Mouse (Mus musculus): ENCODE results near the gene Catsperd. TPM values are rescaled to one million over a fixed set of nuclear protein-coding genes. Genes with fewer than 3 reads are reported as not detected.

Catsperd gene
- polyA plus RNA-seq, 1 experiment from 2014 or later = 0.93 TPM

DNA sequence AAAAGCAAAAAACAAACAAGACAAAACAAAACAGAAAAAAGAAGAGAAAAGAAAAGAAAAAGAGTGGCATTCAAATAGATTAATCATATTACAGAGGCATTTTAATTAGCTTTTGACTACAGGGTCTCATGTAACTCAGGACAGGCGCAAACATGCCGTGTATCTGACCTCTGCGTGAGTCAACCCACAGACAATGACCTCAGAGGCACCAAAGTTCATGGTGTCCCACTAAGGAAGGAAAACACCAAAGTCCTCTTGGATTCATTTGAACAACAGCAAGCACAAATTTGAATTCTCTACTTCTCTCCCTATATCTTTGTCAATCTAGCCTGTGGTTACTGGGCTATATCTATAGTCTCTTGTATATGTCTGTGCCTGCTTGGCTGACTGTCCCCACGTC is 15.3 kb downstream of the Catsperd start:
- Histone ChIP-seq H3K4me1 (ENCODE audit: control insufficient read depth, insufficient read depth, low read length) (no peaks in the 10 kb centered on the region), H3K4me2 (no peak overlapping the region), H3K27me3 (ENCODE audit: control insufficient read depth, insufficient read depth, low read length) (no peaks in the 10 kb centered on the region), H3K36me3 (ENCODE audit: control insufficient read depth, insufficient read depth, low read length) (no peaks in the 10 kb centered on the region), H3K9me3 (ENCODE audit: control insufficient read depth, low read length) (no peaks in the 10 kb centered on the region), H3K27ac (ENCODE audit: low read depth, low read length) (no peak overlapping the region), H3K9ac (ENCODE audit: low read length) (no peak overlapping the region), H3K4me3 (ENCODE audit: low read depth, low read length) (no peak overlapping the region)
- no peak for ATAC-seq (ENCODE audit: low FRiP score)
- 85% methylated on average over 4 of the region's 4 CpGs for WGBS
- no peak for DNase-seq (ENCODE audit: low spot score, missing footprints)

GRCm38 (mm10) chr17:56647546-56647945 is 19.6 kb downstream of the Catsperd start:
- DNase-seq (ENCODE audit: low spot score, missing footprints) (no peak), ATAC-seq (ENCODE audit: low FRiP score) (no peak)
- Histone ChIP-seq H3K9ac (ENCODE audit: low read length) (no peak overlapping the region), H3K4me1 (ENCODE audit: control insufficient read depth, insufficient read depth, low read length) (no peaks in the 10 kb centered on the region), H3K27me3 (ENCODE audit: control insufficient read depth, insufficient read depth, low read length) (no peaks in the 10 kb centered on the region), H3K9me3 (ENCODE audit: control insufficient read depth, low read length) (no peaks in the 10 kb centered on the region), H3K4me3 (ENCODE audit: low read depth, low read length) (no peak overlapping the region), H3K4me2 (no peak overlapping the region), H3K36me3 (ENCODE audit: control insufficient read depth, insufficient read depth, low read length) (no peaks in the 10 kb centered on the region), H3K27ac (ENCODE audit: low read depth, low read length) (no peak overlapping the region)
- 82% methylated on average over 10 of the region's 13 CpGs for WGBS

DNA sequence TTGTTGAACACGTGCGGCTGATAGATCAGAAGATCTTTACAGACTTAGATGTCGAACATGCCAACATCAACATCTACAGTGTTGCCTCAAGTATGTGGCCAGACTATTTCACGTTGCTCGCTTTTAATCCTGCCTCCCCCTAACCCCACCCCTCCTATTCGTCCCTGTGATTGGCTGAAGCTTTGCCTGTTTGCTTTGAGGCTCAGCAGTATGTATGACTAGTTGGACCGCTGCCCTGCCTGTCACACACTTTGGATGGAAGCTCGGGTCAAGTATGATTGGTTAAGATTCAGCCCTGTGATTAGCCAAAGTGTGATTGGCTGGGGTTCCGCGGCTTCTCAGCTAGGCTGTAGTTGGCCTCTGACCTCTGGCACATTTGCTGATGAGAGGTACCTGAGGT is 23.9 kb downstream of the Catsperd start:
- Histone ChIP-seq H3K27ac (ENCODE audit: low read depth, low read length) (no peak overlapping the region), H3K4me3 (ENCODE audit: low read depth, low read length) (no peak overlapping the region), H3K4me1 (ENCODE audit: control insufficient read depth, insufficient read depth, low read length) (no peaks in the 10 kb centered on the region), H3K9ac (ENCODE audit: low read length) (no peak overlapping the region), H3K27me3 (ENCODE audit: control insufficient read depth, insufficient read depth, low read length) (no peaks in the 10 kb centered on the region), H3K4me2 (no peak overlapping the region), H3K36me3 (ENCODE audit: control insufficient read depth, insufficient read depth, low read length) (no peaks in the 10 kb centered on the region), H3K9me3 (ENCODE audit: control insufficient read depth, low read length) (no peaks in the 10 kb centered on the region)
- ATAC-seq (ENCODE audit: low FRiP score) (no peak), DNase-seq (ENCODE audit: low spot score, missing footprints) (no peak)
- 38% methylated on average over 10 of the region's 10 CpGs for WGBS

- Histone ChIP-seq H3K9me3 (ENCODE audit: control insufficient read depth, low read length) (no peaks in the 10 kb centered on the region), H3K27ac (ENCODE audit: low read depth, low read length) (no peak overlapping the region), H3K36me3 (ENCODE audit: control insufficient read depth, insufficient read depth, low read length) (no peaks in the 10 kb centered on the region), H3K27me3 (ENCODE audit: control insufficient read depth, insufficient read depth, low read length) (no peaks in the 10 kb centered on the region), H3K4me1 (ENCODE audit: control insufficient read depth, insufficient read depth, low read length) (no peaks in the 10 kb centered on the region), H3K9ac (ENCODE audit: low read length) (no peak overlapping the region), H3K4me3 (ENCODE audit: low read depth, low read length) (no peak overlapping the region), H3K4me2 (no peak overlapping the region)
- no peak for ATAC-seq (ENCODE audit: low FRiP score)
- 66% methylated on average over 2 of the region's 2 CpGs for WGBS
- no peak for DNase-seq (ENCODE audit: low spot score, missing footprints)
These were observed 26.8 kb downstream of the Catsperd start for GRCm38 (mm10) chr17:56654771-56655170.

GRCm38 (mm10) chr17:56655311-56655710 is 27.4 kb downstream of the Catsperd start:
- H3K9me3 ChIP-seq (ENCODE audit: control insufficient read depth, low read length) = no peaks in the 10 kb centered on the region
- no peaks in the 10 kb centered on the region for H3K4me1 ChIP-seq (ENCODE audit: control insufficient read depth, insufficient read depth, low read length)
- no peak overlapping the region for H3K4me2 ChIP-seq
- ATAC-seq (ENCODE audit: low FRiP score) (no peak), DNase-seq (ENCODE audit: low spot score, missing footprints) (no peak)
- no peak overlapping the region for H3K27ac ChIP-seq (ENCODE audit: low read depth, low read length)
- H3K27me3 ChIP-seq (ENCODE audit: control insufficient read depth, insufficient read depth, low read length) = no peaks in the 10 kb centered on the region
- no peak overlapping the region for H3K4me3 ChIP-seq (ENCODE audit: low read depth, low read length)
- H3K36me3 ChIP-seq (ENCODE audit: control insufficient read depth, insufficient read depth, low read length) = no peaks in the 10 kb centered on the region
- WGBS = 87% methylated on average over 3 of the region's 3 CpGs
- H3K9ac ChIP-seq (ENCODE audit: low read length) = no peak overlapping the region

- no peak overlapping the region for H3K4me3 ChIP-seq (ENCODE audit: low read depth, low read length)
- no peak for ATAC-seq (ENCODE audit: low FRiP score)
- no peaks in the 10 kb centered on the region for H3K27me3 ChIP-seq (ENCODE audit: control insufficient read depth, insufficient read depth, low read length)
- H3K9ac ChIP-seq (ENCODE audit: low read length) = no peak overlapping the region
- no peak overlapping the region for H3K4me2 ChIP-seq
- 95% methylated on average over 6 of the region's 6 CpGs for WGBS
- H3K36me3 ChIP-seq (ENCODE audit: control insufficient read depth, insufficient read depth, low read length) = no peaks in the 10 kb centered on the region
- no peak for DNase-seq (ENCODE audit: low spot score, missing footprints)
- no peaks in the 10 kb centered on the region for H3K4me1 ChIP-seq (ENCODE audit: control insufficient read depth, insufficient read depth, low read length)
- H3K9me3 ChIP-seq (ENCODE audit: control insufficient read depth, low read length) = no peaks in the 10 kb centered on the region
- no peak overlapping the region for H3K27ac ChIP-seq (ENCODE audit: low read depth, low read length)
These were observed 28.2 kb downstream of the Catsperd start for GRCm38 (mm10) chr17:56656171-56656570.

DNA sequence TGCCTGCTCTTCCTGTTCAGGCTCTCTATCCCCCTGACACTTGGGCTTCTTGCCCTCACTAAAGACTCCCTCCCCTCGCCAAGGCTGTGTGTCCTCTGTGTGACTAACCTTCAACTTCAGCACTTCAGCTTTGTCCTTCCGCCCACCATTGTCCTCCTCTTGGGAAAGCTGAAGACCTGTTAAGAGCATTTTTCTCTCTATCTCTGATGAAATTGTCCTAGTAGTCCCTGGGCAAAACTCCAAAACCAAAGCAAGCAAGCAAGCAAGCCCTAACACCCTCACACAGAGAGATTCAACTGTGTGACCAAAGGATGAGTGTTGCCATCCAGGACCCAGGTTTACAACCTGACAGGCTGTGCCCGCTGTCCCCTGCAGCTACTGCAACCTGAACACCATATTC is 35.7 kb downstream of the Catsperd start:
- no peaks in the 10 kb centered on the region for H3K9me3 ChIP-seq (ENCODE audit: control insufficient read depth, low read length)
- no peak overlapping the region for H3K27ac ChIP-seq (ENCODE audit: low read depth, low read length)
- no peaks in the 10 kb centered on the region for H3K36me3 ChIP-seq (ENCODE audit: control insufficient read depth, insufficient read depth, low read length)
- peak overlapping the region; percentile 20; the same call in 1 of the 2 replicates for H3K4me2 ChIP-seq
- ATAC-seq (ENCODE audit: low FRiP score) = no peak
- 60% methylated on average over 3 of the region's 3 CpGs for WGBS
- no peak overlapping the region for H3K9ac ChIP-seq (ENCODE audit: low read length)
- DNase-seq (ENCODE audit: low spot score, missing footprints) = no peak
- H3K4me1 ChIP-seq (ENCODE audit: control insufficient read depth, insufficient read depth, low read length) = peaks cover 13% of the 10 kb centered on the region
- no peak overlapping the region for H3K4me3 ChIP-seq (ENCODE audit: low read depth, low read length)
- peaks cover 3% of the 10 kb centered on the region; the same call in 1 of the 2 replicates for H3K27me3 ChIP-seq (ENCODE audit: control insufficient read depth, insufficient read depth, low read length)

GRCm38 (mm10) chr17:56664333-56664732 is 36.4 kb downstream of the Catsperd start:
- ATAC-seq (ENCODE audit: low FRiP score) = peak; percentile 59
- WGBS = 5% methylated on average over 10 of the region's 10 CpGs

GRCm38 (mm10) chr17:56666384-56666783 is 38.4 kb downstream of the Catsperd start:
- Histone ChIP-seq H3K4me2 (no peak overlapping the region), H3K27ac (ENCODE audit: low read depth, low read length) (no peak overlapping the region), H3K36me3 (ENCODE audit: control insufficient read depth, insufficient read depth, low read length) (no peaks in the 10 kb centered on the region), H3K9me3 (ENCODE audit: control insufficient read depth, low read length) (no peaks in the 10 kb centered on the region), H3K9ac (ENCODE audit: low read length) (no peak overlapping the region), H3K27me3 (ENCODE audit: control insufficient read depth, insufficient read depth, low read length) (peaks cover 3% of the 10 kb centered on the region; the same call in 1 of the 2 replicates), H3K4me1 (ENCODE audit: control insufficient read depth, insufficient read depth, low read length) (peaks cover 14% of the 10 kb centered on the region), H3K4me3 (ENCODE audit: low read depth, low read length) (no peak overlapping the region)
- no peak for ATAC-seq (ENCODE audit: low FRiP score)
- peak; percentile 57 for DNase-seq (ENCODE audit: low spot score, missing footprints)
- WGBS = 94% methylated on average over 4 of the region's 4 CpGs

More at GRCm38 (mm10) chr17:56664333-56664732, 36.4 kb downstream of the Catsperd start:
- no peaks in the 10 kb centered on the region for H3K9me3 ChIP-seq (ENCODE audit: control insufficient read depth, low read length)
- H3K4me1 ChIP-seq (ENCODE audit: control insufficient read depth, insufficient read depth, low read length) = peaks cover 14% of the 10 kb centered on the region
- DNase-seq (ENCODE audit: low spot score, missing footprints) = peak; percentile 85
- no peaks in the 10 kb centered on the region for H3K36me3 ChIP-seq (ENCODE audit: control insufficient read depth, insufficient read depth, low read length)
- no peak overlapping the region for H3K4me3 ChIP-seq (ENCODE audit: low read depth, low read length)
- peak overlapping the region; percentile 20; the same call in 1 of the 2 replicates for H3K4me2 ChIP-seq
- no peak overlapping the region for H3K27ac ChIP-seq (ENCODE audit: low read depth, low read length)
- no peak overlapping the region; the same call in 1 of the 2 replicates for H3K9ac ChIP-seq (ENCODE audit: low read length)
- H3K27me3 ChIP-seq (ENCODE audit: control insufficient read depth, insufficient read depth, low read length) = peaks cover 3% of the 10 kb centered on the region; the same call in 1 of the 2 replicates

Data from midbrain, embryonic 11.5 days (tissue).